Mouse (Mus musculus) CH12F3 (cell line): Measurements from ENCODE around the gene Rnf41.

Experiments
- in situ Hi-C: fragments of 300-500 bp; cut with MboI; formaldehyde crosslinking; loops from 2 replicates; pipeline ENCODE4 v1.14.3; 2020; ENCODE audit warnings: low sequenced_read_pairs

The Rnf41 gene

GRCm38 (mm10) chr10:128411211-128412054 lies at the start of gene Rnf41, which contains the start of gene Nabp2:
Rnf41 (plus strand) TSS chr10:128411657.
Nabp2 (minus strand) TSS chr10:128411492.
- in situ Hi-C loops: no loop called here

- in situ Hi-C loops: no loop called here
Measured at GRCm38 (mm10) chr10:128361836-128362235, 49.6 kb upstream of the Rnf41 start.

GRCm38 (mm10) chr10:128362568-128362967 lies 48.9 kb upstream of the Rnf41 start:
- in situ Hi-C loops: no loop called here

- in situ Hi-C loops: no loop called here
Measured at GRCm38 (mm10) chr10:128367899-128368401, 43.5 kb upstream of the Rnf41 start.

- in situ Hi-C loops: no loop called here
Measured at GRCm38 (mm10) chr10:128368402-128369217, 42.8 kb upstream of the Rnf41 start, which contains the start of gene Coq10a. Coq10a (minus strand) TSS chr10:128368997.

GRCm38 (mm10) chr10:128369218-128369543 lies 42.3 kb upstream of the Rnf41 start:
- in situ Hi-C loops: no loop called here

- in situ Hi-C loops: no loop called here
Measured at GRCm38 (mm10) chr10:128369599-128369998, 41.9 kb upstream of the Rnf41 start.

- in situ Hi-C loops: no loop called here
Measured at GRCm38 (mm10) chr10:128370021-128370420, 41.4 kb upstream of the Rnf41 start.

GRCm38 (mm10) chr10:128370601-128371000 lies 40.9 kb upstream of the Rnf41 start:
- in situ Hi-C loops: no loop called here

GRCm38 (mm10) chr10:128372142-128372541 lies 39.3 kb upstream of the Rnf41 start:
- in situ Hi-C loops: no loop called here

- in situ Hi-C loops: no loop called here
Measured at GRCm38 (mm10) chr10:128372989-128373748, 38.3 kb upstream of the Rnf41 start.

GRCm38 (mm10) chr10:128374393-128374792 lies 37.1 kb upstream of the Rnf41 start:
- in situ Hi-C loops: no loop called here

- in situ Hi-C loops: no loop called here
Measured at GRCm38 (mm10) chr10:128376099-128376454, 35.4 kb upstream of the Rnf41 start.

GRCm38 (mm10) chr10:128376455-128377211 lies 34.8 kb upstream of the Rnf41 start, which contains the start of gene Ankrd52:
Ankrd52 (plus strand) TSS chr10:128377115.
- in situ Hi-C loops: no loop called here

GRCm38 (mm10) chr10:128377222-128377939 lies 34.1 kb upstream of the Rnf41 start:
- in situ Hi-C loops: no loop called here

GRCm38 (mm10) chr10:128377940-128378448 lies 33.5 kb upstream of the Rnf41 start:
- in situ Hi-C loops: no loop called here

GRCm38 (mm10) chr10:128378462-128378861 lies 33.0 kb upstream of the Rnf41 start:
- in situ Hi-C loops: no loop called here

GRCm38 (mm10) chr10:128379260-128379659 lies 32.2 kb upstream of the Rnf41 start:
- in situ Hi-C loops: no loop called here

GRCm38 (mm10) chr10:128380565-128380964 lies 30.9 kb upstream of the Rnf41 start:
- in situ Hi-C loops: no loop called here
